Mouse (Mus musculus) left cerebral cortex, postnatal 14 days (tissue): Measurements from ENCODE around the gene Carhsp1. TPM values are rescaled to one million over a fixed set of nuclear protein-coding genes. Genes with fewer than 3 reads are reported as not detected.

Source experiments
- DNase-seq, 2 experiments: peaks; one replicate each; pipeline ENCODE4 v3.0.0; 2021 to 2022; ENCODE audit warnings: low spot score in 2 of 2, mixed read lengths in 1 of 2
- intact Hi-C: fragments of 180-260 bp; cut with DNase I; formaldehyde crosslinking; loops from one replicate; pipeline ENCODE4 v1.15.1; 2025
- total RNA-seq, 2 experiments: library from RNA; stranded (reverse); gene quantifications; 2 replicates each; pipeline ENCODE4 v1.2.3; 2021

Gene Carhsp1
- total RNA-seq, 2 experiments from 2014 or later: 8.6 to 13.9 TPM

DNA sequence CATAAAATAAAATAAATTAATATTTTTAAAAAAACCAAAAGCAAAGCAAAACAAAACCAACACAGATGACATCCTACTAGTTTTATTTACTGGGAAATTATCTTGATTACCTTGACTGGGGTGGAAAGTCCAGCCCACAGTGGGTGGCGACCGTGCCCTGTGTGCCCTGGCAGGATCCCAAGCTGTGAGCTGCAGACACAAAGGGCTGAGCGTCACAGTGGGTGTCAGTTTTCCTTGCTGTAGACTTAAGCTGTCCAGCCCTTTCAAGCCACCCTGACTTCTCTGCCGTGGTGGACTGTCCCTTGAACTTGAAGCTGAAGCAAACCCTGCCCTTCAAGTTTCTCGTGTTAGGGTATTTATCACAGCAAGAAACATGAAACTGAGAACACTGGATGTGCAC, 6.1 kb upstream of the Carhsp1 start:
- DNase-seq: no peak
- intact Hi-C loops: no loop called here

DNA sequence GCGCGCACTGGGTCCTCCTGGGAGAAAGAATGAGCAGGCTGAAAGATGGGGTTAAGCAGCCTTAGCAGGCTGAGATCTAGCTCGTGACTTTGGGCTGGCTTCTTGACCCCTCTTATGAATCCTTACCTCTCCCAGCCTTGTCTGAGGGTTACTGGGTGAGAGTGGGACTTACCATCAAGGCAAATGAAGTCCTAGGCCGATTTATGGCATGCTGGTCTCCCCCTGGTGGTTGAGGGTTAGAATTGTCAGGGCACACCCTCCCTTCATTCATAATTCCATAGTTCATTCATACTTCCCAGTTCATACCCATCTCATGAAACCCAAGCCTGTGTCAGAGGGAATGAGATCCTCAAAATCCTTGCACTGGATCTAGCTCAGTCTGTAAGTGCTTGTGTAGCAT, 4.8 kb upstream of the Carhsp1 start:
- peak; percentile 34 to 51 for DNase-seq
- intact Hi-C loops: loop anchor here (1.0 to 2.0 kb wide), 2 partner anchors 182 to 270 kb away; no protein-coding TSS in a partner anchor

DNA sequence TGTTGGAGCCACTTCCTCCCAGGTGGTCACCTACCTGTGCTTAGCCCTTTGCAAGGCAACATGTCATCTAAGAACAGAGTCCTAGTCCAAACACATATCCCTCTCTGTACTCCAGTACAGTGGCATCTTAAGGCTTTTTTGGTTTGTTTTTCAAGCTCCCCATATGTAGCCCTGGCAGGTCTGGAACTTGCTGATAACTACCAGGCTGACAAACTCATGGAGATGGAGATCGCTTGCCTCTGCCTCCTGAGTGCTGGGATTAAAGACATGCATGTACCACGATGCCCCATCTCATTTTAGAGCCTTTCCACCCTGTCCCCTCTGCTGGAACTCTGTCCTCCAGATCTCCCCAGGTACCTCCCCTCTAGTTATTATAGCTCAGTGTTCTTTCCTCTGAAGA, 4.3 kb upstream of the Carhsp1 start:
- intact Hi-C loops: loop anchor here (1.0 to 2.0 kb wide), 2 partner anchors 182 to 269 kb away; no protein-coding TSS in a partner anchor
- no peak for DNase-seq

DNA sequence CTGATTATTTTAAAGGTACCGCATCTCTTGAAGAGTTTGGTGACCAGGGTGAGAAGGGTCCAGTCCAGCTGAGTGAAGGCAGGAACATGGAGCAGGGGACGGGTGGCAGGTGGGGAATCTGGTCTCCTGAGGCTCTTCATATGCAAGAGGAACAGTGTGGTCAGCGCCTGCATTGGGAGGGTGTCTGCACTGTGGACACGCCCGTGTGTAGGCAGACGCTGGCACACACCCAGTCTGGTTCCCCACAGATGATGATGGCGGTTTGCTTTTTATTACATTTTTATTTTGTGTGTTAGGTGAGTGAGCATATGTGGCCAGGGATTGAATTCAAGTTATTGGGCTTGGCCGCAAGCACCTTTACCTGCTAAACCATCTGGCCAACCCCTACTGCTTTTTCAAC, 3.6 kb upstream of the Carhsp1 start:
- DNase-seq: no peak
- intact Hi-C loops: no loop called here

DNA sequence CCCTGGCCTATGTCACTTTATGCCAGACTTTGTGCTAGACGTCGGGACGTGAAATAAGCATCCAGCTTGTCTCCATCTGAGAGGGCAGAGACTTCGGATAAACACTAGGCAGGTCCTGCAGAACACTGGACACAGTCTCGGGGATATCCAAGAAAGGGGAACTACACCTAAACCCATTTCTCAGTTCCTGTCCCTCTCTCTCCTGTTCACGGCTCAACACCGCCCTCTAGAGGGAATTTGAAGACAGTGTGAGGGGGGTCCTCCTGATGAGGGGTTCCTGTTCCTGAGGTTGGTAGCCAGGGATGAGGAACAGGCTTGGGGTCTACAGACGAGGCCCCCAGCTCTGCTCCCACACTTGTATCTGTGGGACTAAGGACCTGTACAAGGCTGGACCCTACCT, 2.2 kb upstream of the Carhsp1 start:
- peak in 1 of 2 experiments; percentile 45 for DNase-seq
- intact Hi-C loops: no loop called here

DNA sequence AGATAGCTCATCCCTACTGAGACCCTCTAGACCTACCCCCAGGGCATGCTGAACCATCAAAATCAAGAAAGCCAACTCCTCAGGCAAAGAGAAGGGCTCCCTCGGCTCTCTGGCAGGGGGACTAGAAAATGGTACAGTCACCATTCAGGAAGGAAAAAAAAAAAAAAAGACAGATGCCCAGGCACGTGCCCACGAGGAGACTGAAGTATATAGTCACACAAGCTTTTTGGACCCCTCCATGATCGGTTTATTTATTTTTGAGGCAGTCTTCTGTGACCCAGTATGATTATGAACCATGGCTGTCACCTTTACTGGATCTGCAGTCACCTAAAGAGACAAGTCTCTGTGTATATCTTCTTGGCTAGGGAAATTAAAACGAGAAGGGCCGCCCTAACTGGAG, 1.4 kb upstream of the Carhsp1 start:
- intact Hi-C loops: no loop called here

DNA sequence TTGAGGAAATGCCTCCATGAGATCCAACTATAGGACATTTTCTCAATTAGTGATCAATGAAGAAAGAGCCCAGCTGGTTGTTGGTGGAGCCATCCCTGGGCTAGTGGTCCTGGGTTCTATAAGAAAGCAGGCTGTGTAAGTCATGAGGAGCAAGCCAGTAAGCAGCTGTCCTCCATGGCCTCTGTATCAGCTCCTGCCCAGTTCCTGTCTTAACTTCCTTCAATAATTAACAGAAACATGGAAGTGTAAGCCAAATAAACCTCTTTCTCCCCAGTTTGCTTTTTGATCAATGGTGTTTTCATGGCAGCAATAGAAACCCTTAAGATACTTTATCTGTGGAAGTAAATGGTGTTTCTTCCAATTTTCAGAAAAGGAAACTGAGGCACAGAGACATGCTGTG, 856 bp upstream of the Carhsp1 start:
- intact Hi-C loops: no loop called here

More for the DNA sequence above, 1.4 kb upstream of the Carhsp1 start:
- DNase-seq: no peak

DNA sequence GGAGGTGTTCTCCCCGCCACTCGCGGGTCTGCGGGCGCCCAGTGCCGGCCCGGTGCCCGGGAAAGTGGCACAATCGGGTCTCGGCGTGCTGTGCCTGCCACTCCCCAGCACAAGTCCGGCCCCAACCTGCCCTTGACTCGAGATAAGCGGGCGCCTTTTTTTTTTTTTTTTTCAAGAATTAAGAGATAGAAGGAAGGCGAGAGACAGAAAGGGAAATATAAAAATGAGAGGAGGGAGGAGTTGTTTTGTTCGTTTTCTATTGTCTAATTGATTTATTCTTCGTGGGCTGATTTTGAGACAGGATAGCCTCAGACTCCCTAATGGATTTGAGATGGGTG, 364 bp upstream of the Carhsp1 start:
- intact Hi-C loops: no loop called here

More for the DNA sequence above, 856 bp upstream of the Carhsp1 start:
- no peak for DNase-seq

DNA sequence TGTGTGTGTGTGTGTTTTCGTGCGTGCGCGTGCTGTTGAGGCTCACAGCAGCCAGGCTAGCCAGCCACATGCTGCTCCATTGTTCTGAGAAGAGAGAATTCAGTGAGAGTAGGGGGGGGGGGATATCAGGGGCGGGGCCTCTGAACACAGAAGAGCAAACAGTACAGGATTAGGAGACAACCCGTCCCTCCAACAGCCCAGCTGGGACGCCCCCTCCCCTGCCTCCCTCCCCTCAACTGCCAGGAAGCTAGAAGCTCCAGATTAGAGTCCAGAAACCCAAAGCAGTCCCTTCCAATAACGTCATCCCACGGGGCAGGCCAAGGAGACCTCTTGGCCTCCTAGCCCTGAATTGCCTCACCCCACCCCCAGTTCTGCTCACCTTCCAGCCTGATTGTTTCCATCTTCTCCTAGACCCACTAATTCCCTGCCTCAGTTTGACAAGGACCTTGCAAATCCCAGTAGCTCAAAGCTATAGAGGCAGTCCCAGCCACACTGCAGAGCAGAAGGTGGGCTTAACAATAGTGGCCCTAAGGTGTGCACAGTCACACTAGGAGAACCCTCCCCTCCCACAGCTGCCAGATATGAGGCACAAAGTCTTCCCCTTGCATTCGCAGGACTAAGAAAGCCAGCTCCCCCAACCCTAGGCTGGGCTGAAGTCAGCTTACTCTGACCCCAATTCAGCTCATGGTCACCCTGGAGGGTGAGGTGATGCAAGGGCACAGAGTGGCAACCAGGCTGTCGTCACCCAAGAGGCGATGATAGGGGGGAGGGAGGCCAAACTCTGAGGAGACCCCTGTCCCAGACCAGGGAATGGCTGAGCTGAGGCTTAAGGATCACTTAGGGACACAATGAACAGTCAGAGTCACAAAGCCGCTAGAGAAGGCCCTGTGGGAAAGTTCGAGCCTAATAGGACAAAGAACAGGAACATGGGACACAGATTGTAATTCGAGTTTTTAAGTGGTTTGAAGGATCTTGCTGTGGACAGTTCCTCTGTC, 1.6 kb downstream of the Carhsp1 start:
- intact Hi-C loops: no loop called here
- no peak for DNase-seq

More for the DNA sequence above, 364 bp upstream of the Carhsp1 start:
- no peak for DNase-seq

DNA sequence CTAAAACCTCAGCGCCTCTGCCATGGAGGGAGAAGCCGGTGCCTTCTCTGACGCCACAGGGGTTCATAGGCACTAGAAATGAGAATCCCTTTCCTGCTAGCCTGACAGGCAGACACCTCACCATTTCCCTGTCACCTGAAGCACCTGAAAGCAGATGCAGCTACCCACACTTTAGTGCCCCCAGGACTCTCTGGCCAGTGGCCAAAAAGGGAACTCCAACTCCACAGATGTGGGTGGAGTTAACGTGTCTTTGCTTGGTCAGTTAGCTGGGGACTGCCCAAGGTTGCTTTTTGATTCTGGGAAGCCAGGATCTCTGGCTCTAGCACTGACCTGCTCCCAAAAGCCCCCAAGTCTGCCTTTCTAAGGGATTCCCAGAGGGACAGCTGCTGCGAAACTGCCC, 2.5 kb downstream of the Carhsp1 start:
- no peak for DNase-seq
- intact Hi-C loops: no loop called here

DNA sequence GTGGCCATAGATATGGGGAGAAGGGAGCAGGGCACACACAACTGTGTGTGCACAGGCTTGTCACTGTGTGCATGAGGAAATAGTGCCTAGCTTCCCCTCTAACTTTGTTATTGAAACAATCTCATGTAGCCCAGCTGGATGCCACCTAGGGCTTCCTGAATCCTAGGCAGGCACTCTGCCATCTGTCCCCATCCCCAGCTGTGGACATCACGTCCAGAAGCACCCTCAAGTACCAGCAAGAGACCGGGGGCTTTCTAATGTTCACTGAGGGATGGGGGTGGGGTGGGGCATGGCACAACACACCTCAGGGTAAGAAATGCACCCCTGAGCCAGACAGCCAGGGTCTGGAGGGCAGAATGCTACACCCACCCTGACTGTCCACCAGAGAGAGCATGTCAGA, 3.6 kb downstream of the Carhsp1 start:
- intact Hi-C loops: no loop called here
- DNase-seq: no peak

DNA sequence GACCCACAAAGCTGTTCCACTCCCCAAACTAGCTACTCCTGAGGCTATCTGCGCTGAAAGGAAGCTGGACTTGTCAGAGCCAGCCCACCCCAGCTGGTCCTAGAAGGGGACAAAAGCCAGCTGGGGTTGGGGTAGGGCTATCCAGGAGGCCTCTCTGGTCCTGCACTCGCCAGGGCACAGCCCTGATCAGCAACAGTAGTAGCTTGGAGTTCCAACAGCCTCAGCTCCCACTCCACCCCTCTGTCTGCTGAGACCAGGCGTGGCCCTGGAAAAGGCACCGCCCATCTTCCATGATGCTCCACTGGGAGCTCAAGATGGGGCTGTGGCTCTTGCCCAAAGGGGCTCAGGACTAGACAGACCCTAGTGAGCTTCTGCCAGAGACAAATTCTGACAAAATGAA, 4.1 kb downstream of the Carhsp1 start:
- intact Hi-C loops: no loop called here
- DNase-seq: no peak

DNA sequence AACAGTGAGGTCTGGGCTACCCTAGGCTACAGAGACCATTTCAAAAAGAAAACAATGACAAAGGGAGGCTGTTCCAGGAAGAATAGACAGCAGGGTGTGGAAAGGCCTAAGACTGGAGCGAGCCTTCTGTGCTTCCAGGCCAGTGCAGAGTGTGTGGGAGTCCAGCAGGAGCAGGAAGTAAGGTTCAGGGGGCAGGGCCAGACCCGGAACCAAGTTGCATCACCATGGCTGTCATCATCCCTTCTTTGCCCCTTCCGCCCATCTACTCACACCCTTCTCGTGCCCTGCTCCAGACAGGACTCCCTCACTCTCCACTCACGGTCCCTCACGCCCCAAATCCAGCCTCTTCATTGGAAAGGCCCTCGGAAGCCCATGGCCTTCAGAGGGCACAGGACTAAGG, 4.7 kb downstream of the Carhsp1 start:
- intact Hi-C loops: no loop called here
- no peak for DNase-seq

DNA sequence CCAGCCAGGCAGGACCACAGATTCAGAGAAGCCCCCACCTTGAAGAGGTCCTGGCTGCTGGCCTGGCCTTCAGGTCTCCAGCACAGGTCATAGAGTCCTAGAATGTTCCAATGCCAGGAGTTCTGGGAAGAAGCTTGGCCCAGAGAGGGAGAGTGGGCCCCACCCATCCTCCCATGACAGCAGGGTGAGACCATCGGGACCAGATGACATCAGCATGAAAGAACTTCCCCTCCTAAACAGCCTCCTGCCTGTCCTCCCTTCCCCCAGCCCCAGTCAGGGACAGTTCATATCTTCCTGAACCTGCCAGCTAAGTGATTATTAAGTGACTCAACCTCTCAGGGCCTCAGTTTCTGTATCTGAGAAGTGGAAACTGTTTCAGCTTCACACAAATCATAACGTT, 5.5 kb downstream of the Carhsp1 start:
- intact Hi-C loops: no loop called here
- no peak for DNase-seq

DNA sequence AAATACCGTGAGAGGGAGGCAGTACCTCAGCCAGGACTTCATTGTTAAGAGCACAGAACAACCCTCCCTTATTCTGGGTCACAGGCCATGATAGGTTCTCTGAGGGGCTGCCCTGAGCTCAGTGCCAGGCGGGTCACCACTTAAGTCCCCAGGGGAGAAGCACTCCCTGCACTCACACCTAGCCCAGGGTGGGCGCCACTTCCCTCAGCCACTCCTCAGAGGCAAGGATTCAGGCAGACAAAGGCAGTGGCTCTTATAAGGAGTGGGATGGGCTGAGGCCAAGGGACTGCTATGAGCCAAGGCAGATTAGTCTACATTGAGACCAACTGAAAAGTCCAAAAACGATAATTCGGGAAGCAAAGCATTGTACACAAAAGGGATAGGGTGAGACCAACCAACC, 6.6 kb downstream of the Carhsp1 start:
- no peak for DNase-seq
- intact Hi-C loops: no loop called here

DNA sequence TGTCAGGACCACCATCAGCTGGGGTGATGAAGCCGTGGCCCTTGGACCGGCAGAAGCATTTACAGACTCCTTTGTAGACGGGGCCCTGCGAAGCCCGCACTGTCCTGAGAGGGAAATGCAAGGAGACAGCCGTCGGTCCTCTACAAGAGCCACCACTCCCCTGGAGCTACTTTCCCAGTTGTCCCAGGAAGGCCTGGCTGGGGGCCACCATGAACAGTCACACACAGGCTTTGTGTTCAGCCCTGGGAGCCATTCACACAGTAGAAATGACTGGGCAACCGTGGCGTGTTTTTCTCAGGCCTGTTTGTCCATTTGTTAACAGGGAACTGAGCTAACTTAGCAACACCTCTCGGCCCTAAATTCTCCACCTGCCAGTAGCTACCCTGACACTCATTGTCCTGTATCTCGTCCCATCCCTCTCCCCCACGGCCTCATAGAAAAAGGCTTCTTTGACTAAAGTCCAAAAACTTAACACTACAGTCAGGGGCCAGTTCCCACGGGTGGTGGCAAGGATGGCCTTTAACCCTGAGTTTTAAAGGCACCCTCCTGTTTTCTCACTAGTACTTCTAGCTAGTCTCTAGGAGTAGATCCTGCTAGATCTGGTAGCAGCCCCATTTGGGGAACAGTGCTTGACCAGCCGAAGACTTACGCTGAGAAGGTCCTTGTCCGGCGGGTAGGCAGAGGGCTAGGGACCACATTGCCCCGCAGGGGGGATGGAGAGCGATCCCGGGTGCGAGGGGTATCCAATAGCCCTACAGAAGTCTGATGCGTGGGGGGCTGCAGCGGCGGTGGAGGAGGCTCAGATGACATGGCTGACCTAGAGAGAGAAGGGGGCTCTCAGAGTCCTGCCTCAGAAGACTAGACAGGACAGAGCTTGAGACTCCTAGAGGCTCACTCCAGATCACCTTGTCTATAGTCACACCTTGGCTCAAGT, 8.1 kb downstream of the Carhsp1 start:
- intact Hi-C loops: no loop called here
- DNase-seq: no peak

DNA sequence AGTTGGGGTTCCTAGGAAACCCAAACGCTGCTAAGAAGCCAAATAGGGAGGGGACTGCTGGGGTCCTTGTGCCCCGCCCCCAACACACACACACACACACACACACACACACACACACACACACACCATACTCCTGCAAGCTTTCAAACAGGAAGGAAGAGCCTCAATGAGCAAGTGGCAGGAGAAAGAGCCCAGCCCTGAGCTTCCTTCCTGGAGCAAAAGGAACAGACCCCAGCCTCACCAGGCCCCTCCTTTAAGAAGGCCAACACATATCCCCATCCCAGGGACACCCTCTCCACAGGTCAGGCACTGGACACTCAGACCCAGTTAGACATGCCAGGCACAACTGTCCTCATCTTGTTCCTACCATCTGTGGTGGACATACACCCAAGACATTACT, 8.9 kb downstream of the Carhsp1 start:
- intact Hi-C loops: no loop called here
- DNase-seq: no peak

DNA sequence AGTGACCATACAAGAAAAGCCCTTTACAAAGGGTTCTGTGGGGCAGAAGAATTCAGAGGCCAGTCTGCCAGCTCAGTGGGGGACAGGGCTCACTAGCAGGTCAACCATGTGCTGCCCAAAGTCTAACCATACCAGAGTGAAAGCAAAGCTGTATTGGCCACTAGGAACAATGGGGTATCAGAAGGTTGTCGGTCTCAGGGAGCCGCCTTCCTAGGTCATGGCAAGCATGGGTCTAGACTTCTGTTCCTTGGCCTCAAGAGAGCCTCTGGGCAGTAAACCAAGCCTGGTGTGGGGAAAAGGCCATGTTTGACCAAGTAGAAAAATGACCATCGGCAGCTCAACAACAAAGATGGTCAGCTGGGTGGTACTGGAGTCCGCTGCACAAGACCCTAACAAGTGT, 13.2 kb downstream of the Carhsp1 start:
- DNase-seq: no peak
- intact Hi-C loops: no loop called here

DNA sequence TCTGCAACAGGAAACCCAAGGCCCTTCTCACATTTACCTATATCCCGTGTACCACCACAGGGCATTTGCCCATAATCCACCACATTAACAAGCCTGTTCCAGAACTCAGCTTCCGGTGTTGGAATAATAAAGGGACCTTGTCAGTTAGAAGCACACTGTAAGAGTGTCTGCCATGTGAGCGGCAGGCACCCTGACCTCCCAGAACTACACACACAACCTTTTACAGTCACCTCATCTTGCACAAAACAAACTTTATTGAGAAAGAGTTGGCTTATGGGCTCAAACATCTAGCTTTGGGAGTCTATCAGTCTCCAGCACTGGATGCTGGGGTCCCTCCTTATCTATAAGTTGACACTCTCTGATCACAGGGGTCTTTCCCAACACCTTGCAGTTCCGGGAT, 13.6 kb downstream of the Carhsp1 start:
- DNase-seq: no peak
- intact Hi-C loops: no loop called here

DNA sequence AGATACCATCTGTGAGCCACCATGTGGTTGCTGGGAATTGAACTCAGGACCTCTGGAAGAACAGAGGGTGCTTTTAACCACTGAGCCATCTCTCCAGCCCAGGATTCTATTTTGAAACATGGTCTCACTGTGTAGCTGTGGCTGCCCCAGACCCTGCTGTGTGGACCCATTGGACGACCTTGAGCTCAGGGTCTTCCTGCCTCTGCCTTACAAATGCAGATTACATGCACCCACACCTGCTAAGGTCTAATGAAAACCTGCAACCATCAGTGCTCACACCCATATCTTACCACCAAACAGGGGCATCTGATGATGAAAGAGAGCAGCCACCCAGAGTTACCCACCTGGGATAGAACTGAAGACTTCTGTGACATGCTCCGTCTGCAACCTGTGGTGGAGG, 15.7 kb downstream of the Carhsp1 start:
- intact Hi-C loops: no loop called here
- no peak for DNase-seq
